Mouse (Mus musculus) embryonic fibroblast, embryonic 13.5 days (primary cell): ENCODE data around the gene Cacfd1.

Experiments
- CTCF ChIP-seq: IDR thresholded peaks from 2 replicates; pipeline ENCODE4 v1.5.1; 2011; ENCODE audit warnings: mild to moderate bottlenecking, control low read depth, low read length, moderate library complexity, borderline replicate concordance; ENCODE audit not compliant: insufficient read depth
- POLR2A ChIP-seq: IDR thresholded peaks from 2 replicates; pipeline ENCODE4 v1.6.1; 2011; ENCODE audit warnings: low read depth, mild to moderate bottlenecking, control low read depth, low read length, moderate library complexity

GRCm38 (mm10) chr2:26973116-26973515 lies 36.6 kb upstream of the Cacfd1 start, which contains the start of gene Adamts13:
- TF ChIP-seq CTCF (no peak), POLR2A (no peak)
